8 mouse cellular contexts compared by ENCODE assay signal in the genomic region with DNA sequence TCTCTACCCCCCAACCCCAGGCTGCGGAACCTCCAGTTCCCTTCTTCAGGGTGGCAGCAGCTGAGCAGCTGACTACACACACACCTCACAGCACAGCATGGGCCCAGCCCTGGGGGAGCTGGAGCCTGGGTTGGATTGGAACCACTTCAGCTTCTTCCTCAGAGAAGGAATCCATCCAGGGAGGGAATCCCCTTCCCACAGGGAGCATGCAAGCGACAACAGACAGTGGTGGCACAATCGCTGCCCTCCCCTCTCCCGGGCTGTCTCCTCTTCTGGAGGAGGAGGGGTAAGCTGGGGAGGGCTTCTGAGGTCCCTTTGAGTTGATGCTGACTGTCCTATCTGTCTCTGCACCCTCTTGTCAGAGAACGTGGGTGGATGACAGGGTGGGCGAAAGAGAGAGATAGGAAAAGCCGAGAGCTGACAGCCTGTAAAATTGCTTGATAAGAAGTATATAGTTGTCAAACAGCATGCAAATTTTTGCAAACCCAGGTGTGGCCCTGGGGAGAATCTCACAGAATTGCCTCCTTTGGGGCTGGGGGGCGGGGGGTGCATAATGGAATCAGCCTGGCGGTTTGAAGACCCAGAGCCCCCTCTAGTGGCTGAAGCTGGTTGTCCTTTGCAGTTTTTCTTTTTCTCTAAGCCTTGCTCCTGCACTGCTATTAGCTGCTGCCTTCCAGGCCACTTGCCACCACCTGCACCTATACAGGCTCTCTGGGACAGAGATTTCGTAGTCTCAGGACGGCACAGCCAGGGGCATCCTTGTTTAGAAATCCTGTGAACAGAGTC. TPM values are rescaled to one million over a fixed set of nuclear protein-coding genes. Genes with fewer than 3 reads are reported as not detected.
DNase-seq lines count a peak whose midpoint lies in the region; ATAC-seq and TF ChIP-seq lines count a peak whose summit lies in the region.

No protein-coding gene starts in this region.

- H3K9me3 ChIP-seq in megakaryocyte, embryonic 14.5 days, result peaks cover 5% of the 10 kb centered on the region; the same call in 1 of the 2 replicates

- ATAC-seq in Patski, result no peak

- intact Hi-C loops in heart, postnatal 14 days (cut with DNase I), result loop anchor here (2.0 to 5.0 kb wide), 3 partner anchors 354 to 428 kb away; a partner anchor contains a TSS
- intact Hi-C loops in left cerebral cortex, adult 2 months (cut with DNase I), result loop anchor here (1.0 to 10.0 kb wide), 4 partner anchors 60 to 428 kb away; no protein-coding TSS in a partner anchor

- in situ Hi-C loops in Patski (cut with MboI; ENCODE audit: low pct_unique_long_range_greater_than_20kb), result loop anchor here (10.0 kb wide), 2 partner anchors 60 to 360 kb away; no protein-coding TSS in a partner anchor

- CTCF ChIA-PET in Patski (lab: Charles Lee), result interaction anchor here (0.7 to 3.0 kb wide), 12 partner anchors 9 to 427 kb away, joined by 3 to 13 read pairs (median 4); no protein-coding TSS in a partner anchor

- 0 out of 2 replicates have a peak overlapping the region, but pooled peaks have one; percentile 15 for H3K27ac ChIP-seq in left cerebral cortex, adult 2 months

- TF ChIP-seq CTCF in Patski (IDR thresholded peaks at IDR 0.05), result peak; percentile 89
- TF ChIP-seq CTCF in left cerebral cortex, adult 2 months (IDR thresholded peaks at IDR 0.05), result peak; percentile 89

- peak; percentile 52 to 64 for DNase-seq in adrenal gland, adult 18-20 months (ENCODE audit: low spot score in 2 of 2)
- no peak for DNase-seq in adrenal gland, adult 8-10 months
- no peak for DNase-seq in Patski (ENCODE audit: low read depth, low spot score)
- peak; percentile 59 for DNase-seq in embryo, embryonic 9.5 days (ENCODE audit: extremely low spot score)
- peak; percentile 70 to 74 for DNase-seq in heart, postnatal 14 days
- DNase-seq in left cerebral cortex, adult 2 months (ENCODE audit: extremely low spot score in 1 of 2, low spot score in 2 of 2), result peak; percentile 75 to 84
- peak; percentile 62 for DNase-seq in right cerebral cortex, postnatal 25 days

- no peaks in the 10 kb centered on the region for H3K36me3 ChIP-seq in megakaryocyte, embryonic 14.5 days (replicated peaks; ENCODE audit: low read length)

- H3K4me3 ChIP-seq in left cerebral cortex, adult 2 months, result 0 out of 2 replicates have a peak overlapping the region, but pooled peaks have one; percentile 17
- peak overlapping the region; percentile 44 for H3K4me3 ChIP-seq in megakaryocyte, embryonic 14.5 days (replicated peaks)

- POLR2A ChIA-PET in Patski (lab: Charles Lee), result no interaction called here

- peaks cover 47% of the 10 kb centered on the region for H3K27me3 ChIP-seq in Patski
- H3K27me3 ChIP-seq in megakaryocyte, embryonic 14.5 days (replicated peaks), result peaks cover 71% of the 10 kb centered on the region

- H3K4me1 ChIP-seq in megakaryocyte, embryonic 14.5 days, result peaks cover 52% of the 10 kb centered on the region

RNA-seq across cellular contexts. Expression of a gene that starts 16.8 kb away (rescaled TPM):
- total RNA-seq in adrenal gland, adult 18-20 months (2021), result 10 to 100 TPM; 30.8 to 36.8 TPM
- total RNA-seq in adrenal gland, adult 8-10 months (2022), result 10 to 100 TPM; 61.4 to 85.1 (median 69.2) TPM
- 13.9 TPM for polyA plus RNA-seq in Patski (2021)
- total RNA-seq in heart, postnatal 14 days (2021), result 10 to 100 TPM; 55.4 to 56.4 TPM
- total RNA-seq in left cerebral cortex, adult 2 months (2021), result 100 to 1,000 TPM; 118 to 120 TPM
- polyA plus RNA-seq in megakaryocyte, embryonic 14.5 days (2012; ENCODE audit: insufficient read depth, low replicate concordance), result 19.3 and 32.0 TPM in 2 replicates

RNA-seq across cellular contexts. Expression of a gene that starts 22.7 kb away (rescaled TPM):
- under 1 TPM in 1 of 2 experiments, not detected in 1; 0.42 TPM for total RNA-seq in adrenal gland, adult 18-20 months (2021)
- under 1 TPM in 3 of 4 experiments, not detected in 1; 0.35 to 0.59 (median 0.38) TPM for total RNA-seq in adrenal gland, adult 8-10 months (2022)
- not detected for polyA plus RNA-seq in Patski (2021)
- under 1 TPM; 0.12 TPM for total RNA-seq in heart, postnatal 14 days (2021)
- under 1 TPM; 0.26 to 0.54 TPM for total RNA-seq in left cerebral cortex, adult 2 months (2021)
- polyA plus RNA-seq in megakaryocyte, embryonic 14.5 days (2012; ENCODE audit: insufficient read depth, low replicate concordance), result 0.64 and 1.1 TPM in 2 replicates

Comparison
In these comparisons a context has a peak if more than half of its experiments do, and no peak if none do; other contexts are left out.
1. DNase-seq: peak in adrenal gland, adult 18-20 months (2 of 2), embryo, embryonic 9.5 days (single experiment), heart, postnatal 14 days (2 of 2), left cerebral cortex, adult 2 months (2 of 2) and right cerebral cortex, postnatal 25 days (single experiment); none in adrenal gland, adult 8-10 months (single experiment) and Patski (single experiment).